Mouse (Mus musculus): ENCODE results near the gene Inpp5a. TPM values are rescaled to one million over a fixed set of nuclear protein-coding genes. Genes with fewer than 3 reads are reported as not detected.
A peak's percentile ranks its signal among the peaks of the same experiment; 100 is the strongest.

Gene Inpp5a
- total RNA-seq, 2 experiments from 2014 or later = 28.6 to 29.6 TPM

DNA sequence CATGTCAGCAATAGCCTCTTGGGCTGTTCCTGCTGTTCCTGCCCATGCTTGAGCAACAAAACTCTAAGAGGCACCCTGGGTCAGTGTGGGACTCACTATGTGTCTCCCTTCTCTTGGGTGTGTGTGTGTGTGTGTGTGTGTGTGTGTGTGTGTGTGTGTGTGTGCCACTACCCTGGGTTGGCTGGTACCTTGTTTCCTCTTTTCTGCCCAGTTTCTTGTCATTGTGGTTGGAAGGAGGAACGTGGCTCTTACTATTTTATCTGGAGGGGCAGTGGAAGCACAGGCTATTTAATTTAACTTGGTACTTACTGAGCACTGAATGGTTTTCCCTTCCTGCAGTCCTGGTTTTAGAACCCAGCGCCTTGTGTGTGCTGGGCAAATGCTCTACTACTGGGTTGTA, 221.4 kb downstream of the Inpp5a start:
- DNase-seq = no peak
- intact Hi-C loops (cut with DNase I) = no loop called here

DNA sequence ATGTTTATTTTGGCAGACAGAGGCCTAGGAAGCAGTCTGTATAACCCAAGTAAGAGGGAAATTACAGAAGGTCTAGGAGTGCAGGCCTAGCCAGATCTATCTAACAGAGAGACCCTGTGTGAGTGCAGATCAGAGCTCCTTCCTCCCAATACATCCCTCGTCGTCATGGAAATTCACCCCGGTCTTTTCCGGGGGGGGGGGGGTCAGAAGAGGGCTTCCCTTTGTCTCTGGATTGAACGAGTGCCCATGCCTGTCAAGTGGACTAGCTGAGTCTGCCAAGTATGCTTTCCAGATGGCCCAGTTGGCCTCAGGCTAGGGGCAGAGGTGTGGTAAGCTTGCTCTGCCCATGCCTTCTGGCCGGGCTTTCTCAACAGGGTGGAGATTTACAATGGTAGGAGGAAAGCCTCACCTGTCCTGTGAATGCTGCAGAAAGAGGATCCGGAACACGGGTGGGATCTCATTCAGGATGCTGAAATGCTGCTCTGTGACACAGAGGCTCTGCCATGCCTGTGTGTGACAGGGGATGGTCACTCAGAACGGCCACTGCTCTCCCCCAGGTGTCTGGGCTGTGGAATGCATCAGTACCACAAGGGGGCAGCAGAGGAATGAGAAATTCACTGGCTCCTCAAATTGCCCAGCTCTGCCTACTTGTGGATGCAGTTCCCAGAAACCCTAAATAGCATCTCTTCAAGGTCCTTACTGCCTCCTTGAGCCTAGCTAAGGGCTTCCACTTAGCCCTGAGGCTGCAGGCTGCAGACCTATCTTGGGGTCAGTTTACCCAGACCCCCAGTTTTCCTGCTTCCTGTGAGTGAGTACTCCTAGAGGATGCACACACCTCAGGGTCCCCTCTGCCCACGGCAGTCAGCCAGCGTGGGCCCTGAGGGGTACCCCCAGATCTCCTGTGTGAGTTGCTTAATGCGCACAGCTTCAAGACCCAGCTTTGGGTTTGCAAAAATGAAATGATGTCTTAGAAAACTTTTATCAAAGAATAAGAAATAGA, 227.2 kb downstream of the Inpp5a start:
- intact Hi-C loops (cut with DNase I) = no loop called here

DNA sequence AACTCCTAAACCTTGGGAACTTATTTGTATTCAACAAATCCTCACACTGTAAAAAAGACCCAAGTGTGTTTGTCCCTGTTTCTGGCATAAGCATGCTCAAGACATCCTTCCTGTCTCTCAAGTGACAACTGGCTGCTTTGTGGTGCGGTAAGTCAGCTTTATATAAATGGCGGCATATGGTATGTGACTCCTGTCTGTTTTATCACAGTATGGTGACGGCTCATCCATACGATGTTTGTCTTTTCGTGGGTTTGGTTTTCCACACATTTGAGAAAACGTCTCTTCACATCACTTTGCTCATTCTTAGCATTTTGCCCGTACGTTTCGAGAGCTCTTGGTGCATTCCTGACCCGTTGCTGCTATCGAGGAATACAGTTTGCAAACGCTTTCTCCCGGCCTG, 233.7 kb downstream of the Inpp5a start:
- no peak for DNase-seq
- intact Hi-C loops (cut with DNase I) = no loop called here

More for the DNA sequence above, 227.2 kb downstream of the Inpp5a start:
- peak; percentile 84 for DNase-seq

DNA sequence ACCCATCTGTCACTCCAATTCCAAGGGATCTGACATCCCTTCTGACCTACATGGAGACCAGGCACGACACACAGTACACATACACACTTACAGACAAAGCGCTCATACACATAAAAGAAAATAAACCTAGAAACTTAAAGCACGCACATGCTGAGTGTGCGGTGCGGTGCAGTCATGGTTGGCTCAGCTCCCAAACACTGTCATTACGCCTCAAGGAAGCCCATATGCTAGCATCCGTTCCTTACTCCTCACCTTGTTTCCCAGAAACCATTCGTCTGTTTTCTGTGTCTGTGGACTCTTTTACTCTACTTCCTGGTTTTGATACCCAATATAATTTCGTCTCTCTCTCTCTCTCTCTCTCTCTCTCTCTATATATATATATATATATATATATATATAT, 236.2 kb downstream of the Inpp5a start:
- DNase-seq = no peak
- intact Hi-C loops (cut with DNase I) = no loop called here

Other genes with a start within 250 kb of the Inpp5a start
- gene Lrrc27, start 176.1 kb upstream of the Inpp5a start, total RNA-seq (2021) = 1 to 10 TPM; 5.4 to 6.5 TPM
- gene Stk32c, start 175.8 kb upstream of the Inpp5a start, total RNA-seq (2021) = 10 to 100 TPM; 53.9 to 59.5 TPM
- gene Pwwp2b, start 140.6 kb upstream of the Inpp5a start, total RNA-seq (2021) = 1 to 10 TPM; 6.2 to 6.7 TPM
- under 1 TPM in 1 of 2 experiments, not detected in 1; 0.48 TPM for gene Nkx6-2, start 193.7 kb downstream of the Inpp5a start, total RNA-seq (2021)